ENCODE assay signal across 19 mouse cellular contexts in genomic region chr6:31156999-31157398, GRCm38 (mm10).
DNase-seq lines count a peak whose midpoint lies in the region.
"Had no signal": no experiment of that assay in that cellular context is flagged by ENCODE, and none has a peak within 500 bp of the region (broad histone marks: within the 10 kb centered on the region; RNA-seq: fewer than 3 reads in every experiment).

No protein-coding gene starts in this region.

- DNase-seq in thymus, postnatal 0 days (ENCODE audit: low spot score): peak; percentile 38
- no peak for DNase-seq in thymus, postnatal 36 days
- peak; percentile 84 for DNase-seq in induced T-regulatory cell, adult 2 months (ENCODE audit: low read depth)
- DNase-seq in naive thymus-derived CD4-positive, alpha-beta T cell, adult 2 months (ENCODE audit: low read depth): peak; percentile 71
- DNase-seq in cerebellum, adult 18-20 months: no peak
- no peak for DNase-seq in adrenal gland, postnatal 36 days
- no peak for DNase-seq in Muller cell, postnatal 12 days (ENCODE audit: inconsistent ontology term)
- no peak for DNase-seq in spleen, postnatal 10 days (ENCODE audit: low spot score in 2 of 2)
- DNase-seq: adrenal gland, postnatal 25 days; cerebellum, adult 2 months; cerebellum, postnatal 14 days; forebrain, postnatal 0 days; gastrocnemius, postnatal 36 days; heart, adult 2 months; heart, postnatal 10 days; kidney, adult 2 months; kidney, postnatal 36 days; right cerebral cortex, adult 18-20 months; thymus, postnatal 25 days had no signal

Comparison
In these comparisons a context has a peak if more than half of its experiments do, and no peak if none do; other contexts are left out.
1. DNase-seq: peak in thymus, postnatal 0 days (single experiment), induced T-regulatory cell, adult 2 months (single experiment) and naive thymus-derived CD4-positive, alpha-beta T cell, adult 2 months (single experiment); none in thymus, postnatal 36 days (0 of 2), cerebellum, adult 18-20 months (0 of 2), adrenal gland, postnatal 36 days (0 of 2), Muller cell, postnatal 12 days (single experiment) and spleen, postnatal 10 days (0 of 2).